Mouse (Mus musculus): ENCODE data around the gene Klri1.

DNA sequence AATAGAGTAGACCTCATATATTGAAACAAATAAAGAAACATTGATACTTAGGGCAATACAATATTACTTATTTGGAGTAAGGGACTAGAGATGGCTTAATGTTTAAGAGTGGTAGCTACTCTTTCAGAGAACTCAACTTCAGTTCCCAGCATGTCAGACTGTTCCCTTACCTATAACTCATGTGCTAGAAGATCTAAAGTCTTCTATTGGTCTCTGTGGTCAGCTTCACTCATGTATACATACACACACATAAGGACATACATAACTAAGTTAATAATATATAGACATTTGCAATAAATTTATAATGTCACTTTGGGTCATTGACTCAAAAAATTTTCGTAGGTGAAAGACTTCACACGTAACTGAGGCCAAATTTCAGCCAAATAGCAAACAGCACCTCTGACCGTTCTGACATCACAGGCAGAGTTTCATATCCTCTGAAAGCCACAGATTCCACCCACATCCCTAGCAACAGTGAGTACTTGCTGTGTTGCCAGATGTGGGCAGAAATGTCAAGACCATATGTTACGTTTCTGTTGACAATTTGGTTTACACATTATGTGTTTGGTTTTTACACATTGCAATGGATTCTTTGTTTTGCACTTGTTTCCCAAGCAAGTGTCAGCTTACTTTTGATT is 30.2 kb upstream of the Klri1 start:
- TF ChIP-seq GATA1 (IDR thresholded peaks at IDR 0.05; ENCODE audit: low read length): no peak
- no peak for TF ChIP-seq TAL1 (IDR thresholded peaks at IDR 0.05; ENCODE audit: low read length)
